Mouse (Mus musculus) ES-Bruce4 (cell line): ENCODE measurements at regions not wholly inside any gene's neighbourhood (a gene's known extent, or its start where the extent isn't known, plus 50 kb on each side); places are given as distances from the start of the nearest gene placed in this dataset.

Experiments used
- CTCF ChIP-seq: IDR thresholded peaks from one replicate; pipeline ENCODE4 v1.8.1; 2011; ENCODE audit warnings: low read depth, low read length
- EP300 ChIP-seq: IDR thresholded peaks from 2 replicates; pipeline ENCODE4 v1.6.1; 2011; ENCODE audit warnings: low read depth, low read length; ENCODE audit not compliant: insufficient read depth
- POLR2A ChIP-seq: IDR thresholded peaks from one replicate; pipeline ENCODE4 v1.8.1; 2011; ENCODE audit warnings: low read length; ENCODE audit not compliant: insufficient read depth

DNA sequence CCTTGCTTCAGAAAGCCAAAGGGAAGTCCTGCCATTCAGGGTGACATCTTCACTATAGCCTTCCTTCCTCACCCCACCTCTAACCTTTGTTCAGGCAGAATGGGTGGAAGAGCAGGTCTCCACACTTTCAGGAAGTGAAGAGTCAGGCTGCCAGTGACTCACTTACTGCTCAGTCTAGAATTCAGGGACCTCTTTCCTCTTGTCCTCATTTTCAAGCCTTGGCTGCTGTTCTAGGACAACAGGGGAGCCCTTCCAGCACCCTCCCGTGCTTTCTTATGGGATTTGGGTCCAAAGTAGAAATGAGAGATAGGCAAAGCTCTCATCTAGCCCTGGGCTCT, 51.5 kb upstream of the Rnf24 start:
- TF ChIP-seq POLR2A = no peak
- TF ChIP-seq EP300 = no peak
- TF ChIP-seq CTCF = no peak
